Mouse (Mus musculus): Measurements from ENCODE around the gene Tlk2. TPM values are rescaled to one million over a fixed set of nuclear protein-coding genes. Genes with fewer than 3 reads are reported as not detected.
A peak's percentile ranks its signal among the peaks of the same experiment; 100 is the strongest.

Tlk2 gene
- polyA plus RNA-seq, 1 experiment, result 262 TPM

DNA sequence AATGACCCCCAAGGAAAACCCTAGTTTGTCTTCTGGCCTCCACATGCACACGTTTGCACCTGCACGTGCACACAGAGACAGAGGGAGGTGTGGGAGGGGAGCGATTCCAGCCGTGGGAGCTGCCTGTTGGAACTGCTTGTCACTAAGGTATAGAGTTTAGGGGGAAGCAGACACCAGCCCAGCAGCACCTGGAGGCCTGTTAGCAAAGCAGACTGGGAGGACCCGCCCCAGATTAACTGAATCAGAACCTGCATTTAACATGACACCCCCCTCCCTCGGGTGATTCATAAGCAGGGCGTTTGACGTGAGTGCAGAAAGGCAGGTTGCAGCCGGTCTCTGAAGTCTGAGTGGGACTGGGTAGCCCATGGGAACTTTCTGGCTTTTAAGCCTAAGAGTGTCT lies 151.4 kb downstream of the Tlk2 start:
- no peak overlapping the region for H3K4me3 ChIP-seq (ENCODE audit: insufficient read depth, low read depth, low read length)
- WGBS, result 56% methylated on average over 9 of the region's 9 CpGs
- peaks cover 13% of the 10 kb centered on the region for H3K4me1 ChIP-seq (ENCODE audit: control insufficient read depth, insufficient read depth, low read length)
- no peak overlapping the region for H3K27ac ChIP-seq (ENCODE audit: insufficient read depth, low read depth, low read length)
- TF ChIP-seq POLR2A (IDR thresholded peaks at IDR 0.05; ENCODE audit: insufficient read depth, low read depth, low read length), result no peak
- TF ChIP-seq CTCF (IDR thresholded peaks at IDR 0.05; ENCODE audit: insufficient read depth, low read depth, low read length), result no peak

DNA sequence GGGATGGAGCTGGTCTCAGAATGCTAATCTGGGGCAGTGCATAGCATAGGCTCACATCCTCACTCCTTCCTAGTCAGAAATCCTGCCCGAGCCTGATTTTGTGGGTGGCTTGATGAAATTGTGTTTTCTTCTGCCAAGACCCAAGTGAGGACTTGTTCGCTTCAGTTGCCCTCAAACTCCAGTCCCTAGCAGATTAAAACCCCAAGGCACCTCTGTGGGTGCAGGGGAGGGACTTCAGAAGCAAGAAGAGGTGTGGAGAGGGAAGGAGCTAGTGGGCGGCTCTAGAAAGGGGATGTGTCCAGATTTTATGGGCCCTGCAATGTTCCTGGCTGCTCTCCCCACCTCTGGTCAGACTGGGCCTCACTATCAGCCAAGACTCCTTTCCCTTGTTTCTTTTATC lies 152.5 kb downstream of the Tlk2 start:
- WGBS, result 86% methylated on average over 3 of the region's 3 CpGs
- no peak overlapping the region for H3K4me3 ChIP-seq (ENCODE audit: insufficient read depth, low read depth, low read length)
- TF ChIP-seq POLR2A (IDR thresholded peaks at IDR 0.05; ENCODE audit: insufficient read depth, low read depth, low read length) (no peak), CTCF (IDR thresholded peaks at IDR 0.05; ENCODE audit: insufficient read depth, low read depth, low read length) (no peak)
- H3K27ac ChIP-seq (ENCODE audit: insufficient read depth, low read depth, low read length), result no peak overlapping the region
- peaks cover 13% of the 10 kb centered on the region for H3K4me1 ChIP-seq (ENCODE audit: control insufficient read depth, insufficient read depth, low read length)

DNA sequence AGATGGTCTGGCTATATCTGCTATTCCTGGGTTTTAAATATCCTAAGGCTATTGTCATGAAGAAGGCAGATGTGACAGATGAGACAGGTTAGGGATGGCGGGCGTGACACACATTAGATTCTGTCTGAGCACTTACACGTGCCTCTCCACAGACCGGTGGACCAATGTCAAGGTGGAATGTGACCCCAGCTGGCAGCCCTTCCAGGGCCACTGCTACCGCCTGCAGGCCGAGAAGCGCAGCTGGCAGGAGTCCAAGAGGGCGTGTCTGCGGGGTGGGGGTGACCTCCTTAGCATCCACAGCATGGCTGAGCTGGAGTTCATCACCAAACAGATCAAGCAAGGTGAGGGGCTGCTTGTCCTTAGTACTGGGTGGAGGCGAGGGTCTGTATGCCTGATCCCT lies 153.1 kb downstream of the Tlk2 start:
- H3K4me3 ChIP-seq (ENCODE audit: insufficient read depth, low read depth, low read length), result no peak overlapping the region
- peaks cover 13% of the 10 kb centered on the region for H3K4me1 ChIP-seq (ENCODE audit: control insufficient read depth, insufficient read depth, low read length)
- H3K27ac ChIP-seq (ENCODE audit: insufficient read depth, low read depth, low read length), result no peak overlapping the region
- WGBS, result 48% methylated on average over 10 of the region's 10 CpGs
- no peak for TF ChIP-seq POLR2A (IDR thresholded peaks at IDR 0.05; ENCODE audit: insufficient read depth, low read depth, low read length)

DNA sequence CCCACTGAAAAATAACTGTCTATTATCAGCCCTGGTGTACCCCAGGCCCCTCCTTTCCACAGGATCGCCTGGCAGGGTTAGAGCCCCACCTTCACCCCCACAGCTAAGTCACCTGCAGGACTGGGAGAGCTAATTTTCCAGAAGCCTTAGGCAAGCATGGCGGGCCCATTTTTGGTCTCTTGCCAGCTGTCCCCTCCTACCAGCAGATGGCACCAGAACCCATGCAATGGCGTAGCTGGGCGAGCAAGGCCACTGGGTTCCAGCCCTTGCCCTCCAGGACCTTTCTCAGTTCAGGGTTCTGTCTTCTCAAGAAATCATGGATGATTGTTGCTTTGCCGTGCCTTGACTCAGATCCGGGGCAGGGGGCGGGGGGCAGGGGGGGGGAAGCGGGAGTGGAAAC lies 153.9 kb downstream of the Tlk2 start:
- 59% methylated on average over 8 of the region's 8 CpGs for WGBS
- TF ChIP-seq CTCF (IDR thresholded peaks at IDR 0.05; ENCODE audit: insufficient read depth, low read depth, low read length), result peak; percentile 54; the same call in 1 of the 2 replicates
- no peak for TF ChIP-seq POLR2A (IDR thresholded peaks at IDR 0.05; ENCODE audit: insufficient read depth, low read depth, low read length)
- no peak overlapping the region for H3K4me3 ChIP-seq (ENCODE audit: insufficient read depth, low read depth, low read length)
- peaks cover 13% of the 10 kb centered on the region for H3K4me1 ChIP-seq (ENCODE audit: control insufficient read depth, insufficient read depth, low read length)
- H3K27ac ChIP-seq (ENCODE audit: insufficient read depth, low read depth, low read length), result no peak overlapping the region

Other genes starting within 250 kb of the Tlk2 start
- gene Efcab3, start 115.2 kb upstream of the Tlk2 start, polyA plus RNA-seq (2012; ENCODE audit: insufficient read depth, insufficient read length, low replicate concordance, missing spikeins), result not detected in 2 replicates
- gene Mettl2, start 52.4 kb upstream of the Tlk2 start, polyA plus RNA-seq (2012; ENCODE audit: insufficient read depth, insufficient read length, low replicate concordance, missing spikeins), result not detected in 2 replicates
- gene Gm10842, start 31.9 kb upstream of the Tlk2 start, polyA plus RNA-seq (2012; ENCODE audit: insufficient read depth, insufficient read length, low replicate concordance, missing spikeins), result not detected in 2 replicates
- not detected in 2 replicates for gene Mrc2, start 113.8 kb downstream of the Tlk2 start, polyA plus RNA-seq (2012; ENCODE audit: insufficient read depth, insufficient read length, low replicate concordance, missing spikeins)

Data from olfactory bulb, adult 2 months (tissue).